Mouse (Mus musculus) adrenal gland, adult 2 months (tissue): ENCODE data around the gene Canx. TPM values are rescaled to one million over a fixed set of nuclear protein-coding genes. Genes with fewer than 3 reads are reported as not detected.
A peak's percentile ranks its signal among the peaks of the same experiment; 100 is the strongest.

ENCODE experiments used
- DNase-seq: peaks from one replicate; pipeline ENCODE4 v3.0.0; 2021
- microRNA-seq, 2 experiments: library from miRNA; unstranded; fragments of <30 nt; microRNA quantifications; one replicate each; pipeline ENCODE4 v1.2.0; 2021
- polyA plus RNA-seq: library from polyadenylated mRNA; depleted of rRNA; stranded (reverse); fragments of >200 nt; gene quantifications from 2 replicates; pipeline ENCODE4 v1.2.3, GENCODE M21; 2012; rRNA removed
- total RNA-seq, 2 experiments: library from RNA; stranded (reverse); gene quantifications; 2 replicates each; pipeline ENCODE4 v1.2.3; 2021

The Canx gene
- total and polyA plus RNA-seq, 3 experiments = 19.7 to 498 (median 479) TPM

- DNase-seq = no peak
Measured at GRCm38 (mm10) chr11:50275568-50276151, 49.8 kb downstream of the Canx start.

GRCm38 (mm10) chr11:50275077-50275476 is 50.4 kb downstream of the Canx start:
- DNase-seq = no peak

- DNase-seq = no peak
Measured at GRCm38 (mm10) chr11:50272819-50273218, 52.7 kb downstream of the Canx start.

- DNase-seq = no peak
Measured at GRCm38 (mm10) chr11:50269885-50270284, 55.6 kb downstream of the Canx start.

GRCm38 (mm10) chr11:50269163-50269562 is 56.3 kb downstream of the Canx start:
- no peak for DNase-seq

GRCm38 (mm10) chr11:50266997-50267396 is 58.5 kb downstream of the Canx start:
- no peak for DNase-seq

GRCm38 (mm10) chr11:50265931-50266330 is 59.5 kb downstream of the Canx start:
- peak; percentile 42 for DNase-seq

- no peak for DNase-seq
Measured at GRCm38 (mm10) chr11:50263198-50263597, 62.3 kb downstream of the Canx start.

GRCm38 (mm10) chr11:50262020-50262419 is 63.5 kb downstream of the Canx start:
- DNase-seq = no peak

GRCm38 (mm10) chr11:50258310-50258709 is 67.2 kb downstream of the Canx start:
- DNase-seq = no peak

GRCm38 (mm10) chr11:50256615-50257014 is 68.9 kb downstream of the Canx start:
- DNase-seq = no peak

- no peak for DNase-seq
Measured at GRCm38 (mm10) chr11:50254010-50254580, 71.4 kb downstream of the Canx start.

GRCm38 (mm10) chr11:50253393-50253792 is 72.1 kb downstream of the Canx start:
- no peak for DNase-seq

- no peak for DNase-seq
Measured at GRCm38 (mm10) chr11:50252684-50253265, 72.7 kb downstream of the Canx start.

GRCm38 (mm10) chr11:50252166-50252565 is 73.3 kb downstream of the Canx start:
- no peak for DNase-seq

GRCm38 (mm10) chr11:50248473-50249171 is 76.9 kb downstream of the Canx start:
- no peak for DNase-seq

GRCm38 (mm10) chr11:50245269-50245668 is 80.2 kb downstream of the Canx start:
- DNase-seq = no peak

Small RNAs within 50 kb of the gene (microRNA-seq; reads per million reads assigned to microRNA genes)
- 0 reads per million in 2 experiments for gene Mir804

Other genes with a start within 250 kb of the Canx start
- 100 to 1,000 TPM; 145 TPM for gene Tbc1d9b, start 194.3 kb downstream of the Canx start, total RNA-seq
- gene Tbc1d9b, start 194.3 kb downstream of the Canx start, polyA plus RNA-seq = 165 and 168 TPM in 2 replicates
- gene Mrnip, start 151.2 kb downstream of the Canx start, total RNA-seq = 10 to 100 TPM in 1 of 2 experiments, 1 to 10 TPM in 1; 4.9 to 11.5 TPM
- gene Mrnip, start 151.2 kb downstream of the Canx start, polyA plus RNA-seq = 6.6 and 8.7 TPM in 2 replicates
- gene Sqstm1, start 114.8 kb downstream of the Canx start, total RNA-seq = 1,000 to 10,000 TPM in 1 of 2 experiments, 100 to 1,000 TPM in 1; 696 to 1,341 TPM
- 517 and 655 TPM in 2 replicates for gene Sqstm1, start 114.8 kb downstream of the Canx start, polyA plus RNA-seq
- gene Mgat4b, start 114.8 kb downstream of the Canx start, total RNA-seq = 100 to 1,000 TPM; 119 to 128 TPM
- 347 and 361 TPM in 2 replicates for gene Mgat4b, start 114.8 kb downstream of the Canx start, polyA plus RNA-seq
- gene Ltc4s, start 87.1 kb downstream of the Canx start, total RNA-seq = 10 to 100 TPM; 17.0 to 21.6 TPM
- gene Ltc4s, start 87.1 kb downstream of the Canx start, polyA plus RNA-seq = 83.6 and 186 TPM in 2 replicates
- 10 to 100 TPM; 20.8 to 27.8 TPM for gene Maml1, start 33.4 kb downstream of the Canx start, total RNA-seq
- 24.8 and 26.8 TPM in 2 replicates for gene Maml1, start 33.4 kb downstream of the Canx start, polyA plus RNA-seq
- not detected for gene Cby3, start 28.8 kb upstream of the Canx start, total RNA-seq
- gene Cby3, start 28.8 kb upstream of the Canx start, polyA plus RNA-seq = 0.57 TPM in 1 of 2 replicates, not detected in the other
- 100 to 1,000 TPM; 225 to 240 TPM for gene Hnrnph1, start 51.3 kb upstream of the Canx start, total RNA-seq
- 13.4 and 13.7 TPM in 2 replicates for gene Hnrnph1, start 51.3 kb upstream of the Canx start, polyA plus RNA-seq
- 10 to 100 TPM; 33.8 to 45.8 TPM for gene Rufy1, start 105.5 kb upstream of the Canx start, total RNA-seq
- 23.5 and 24.6 TPM in 2 replicates for gene Rufy1, start 105.5 kb upstream of the Canx start, polyA plus RNA-seq